Mouse (Mus musculus) embryo, embryonic 10 days (tissue): ENCODE measurements around the gene Gm42791.

Experiments
- DNase-seq: peaks from one replicate; pipeline ENCODE4 v3.0.0-alpha.2; 2015; ENCODE audit warnings: low spot score

The Gm42791 gene

GRCm38 (mm10) chr5:149007295-149007646 is 12.3 kb upstream of the Gm42791 start:
- no peak for DNase-seq

GRCm38 (mm10) chr5:149006362-149007294 is 11.7 kb upstream of the Gm42791 start:
- DNase-seq: peak; percentile 94

GRCm38 (mm10) chr5:149005701-149006361 is 10.9 kb upstream of the Gm42791 start:
- DNase-seq: no peak

- DNase-seq: no peak
Observed at GRCm38 (mm10) chr5:149005083-149005482, 10.1 kb upstream of the Gm42791 start.

- DNase-seq: no peak
Observed at GRCm38 (mm10) chr5:149003137-149003536, 8.2 kb upstream of the Gm42791 start.

- DNase-seq: no peak
Observed at GRCm38 (mm10) chr5:149002803-149003115, 7.8 kb upstream of the Gm42791 start.

GRCm38 (mm10) chr5:149002034-149002802 is 7.3 kb upstream of the Gm42791 start:
- DNase-seq: no peak

- no peak for DNase-seq
Observed at GRCm38 (mm10) chr5:148999802-149000201, 4.9 kb upstream of the Gm42791 start.

GRCm38 (mm10) chr5:148998512-148998911 is 3.6 kb upstream of the Gm42791 start:
- no peak for DNase-seq

GRCm38 (mm10) chr5:148996709-148997037 is 1.7 kb upstream of the Gm42791 start:
- no peak for DNase-seq

GRCm38 (mm10) chr5:148995962-148996708 is 1.2 kb upstream of the Gm42791 start:
- DNase-seq: no peak

- no peak for DNase-seq
Observed at GRCm38 (mm10) chr5:148994311-148994705, 639 bp downstream of the Gm42791 start.

GRCm38 (mm10) chr5:148992598-148992997 is 2.3 kb downstream of the Gm42791 start:
- no peak for DNase-seq

- no peak for DNase-seq
Observed at GRCm38 (mm10) chr5:148990891-148991311, 4.0 kb downstream of the Gm42791 start.

- DNase-seq: peak; percentile 27
Observed at GRCm38 (mm10) chr5:148989480-148989879, 5.5 kb downstream of the Gm42791 start.

GRCm38 (mm10) chr5:148984961-148985360 is 10.0 kb downstream of the Gm42791 start:
- DNase-seq: no peak

GRCm38 (mm10) chr5:148983696-148984095 is 11.3 kb downstream of the Gm42791 start:
- no peak for DNase-seq

GRCm38 (mm10) chr5:148983108-148983664 is 11.8 kb downstream of the Gm42791 start:
- no peak for DNase-seq

GRCm38 (mm10) chr5:148982396-148982795 is 12.6 kb downstream of the Gm42791 start:
- no peak for DNase-seq

GRCm38 (mm10) chr5:148980607-148981006 is 14.3 kb downstream of the Gm42791 start:
- no peak for DNase-seq

- no peak for DNase-seq
Observed at GRCm38 (mm10) chr5:148978458-148979165, 16.3 kb downstream of the Gm42791 start.
